Mouse (Mus musculus) thymus, adult 2 months (tissue): ENCODE data around the gene Aurkb. TPM values are rescaled to one million over a fixed set of nuclear protein-coding genes. Genes with fewer than 3 reads are reported as not detected.

Experiments
- DNase-seq: peaks from one replicate; pipeline ENCODE4 v3.0.0; 2021
- H3K27ac ChIP-seq: fragments of 200-500 bp; 2 replicates; pipeline ENCODE4 v1.5.1; 2012; ENCODE audit warnings: low read length, control low read depth; ENCODE audit not compliant: control insufficient read depth, insufficient read depth
- H3K27me3 ChIP-seq: fragments of 200-500 bp; 2 replicates; pipeline ENCODE4 v1.6.1; 2012; ENCODE audit warnings: mild to moderate bottlenecking, low read length, moderate library complexity, mixed read lengths; ENCODE audit not compliant: control insufficient read depth, insufficient read depth
- H3K36me3 ChIP-seq: fragments of 200-500 bp; 2 replicates; pipeline ENCODE4 v1.6.1; 2012; ENCODE audit warnings: mild to moderate bottlenecking, low read length, moderate library complexity; ENCODE audit not compliant: control insufficient read depth, insufficient read depth
- H3K4me1 ChIP-seq: fragments of 200-500 bp; replicated peaks from 2 replicates; pipeline ENCODE4 v1.6.1; 2012; ENCODE audit warnings: low read length; ENCODE audit not compliant: control insufficient read depth, insufficient read depth
- H3K4me3 ChIP-seq: fragments of 200-500 bp; 2 replicates; pipeline ENCODE4 v1.5.1; 2012; ENCODE audit warnings: mild to moderate bottlenecking, low read length, control low read depth, moderate library complexity; ENCODE audit not compliant: control insufficient read depth, insufficient read depth
- CTCF ChIP-seq: fragments of 200-500 bp; IDR thresholded peaks from 2 replicates; pipeline ENCODE4 v1.5.1; 2012; ENCODE audit warnings: mild to moderate bottlenecking, control low read depth, low read length, moderate library complexity, borderline replicate concordance; ENCODE audit not compliant: control insufficient read depth, poor library complexity, insufficient read depth; ENCODE audit errors: extremely low read depth
- POLR2A ChIP-seq: fragments of 200-500 bp; IDR thresholded peaks from 2 replicates; pipeline ENCODE4 v1.6.1; 2012; ENCODE audit warnings: mild to moderate bottlenecking, low read length, control low read depth, moderate library complexity; ENCODE audit not compliant: control insufficient read depth, poor library complexity, insufficient read depth; ENCODE audit errors: extremely low read depth
- WGBS: fragments of 180-500 bp; shearing (Covaris S2); methylation state at CpG from one replicate; pipeline ENCODE4 v1.1.7; 2018; 5-methylcytosine and 5-hydroxymethylcytosine counted together
- polyA plus RNA-seq: library from polyadenylated mRNA; depleted of rRNA; stranded (reverse); fragments of >200 nt; gene quantifications from 2 replicates; pipeline ENCODE4 v1.2.3, GENCODE M21; 2012

Aurkb gene
- polyA plus RNA-seq, 1 experiment, result 192 TPM

DNA sequence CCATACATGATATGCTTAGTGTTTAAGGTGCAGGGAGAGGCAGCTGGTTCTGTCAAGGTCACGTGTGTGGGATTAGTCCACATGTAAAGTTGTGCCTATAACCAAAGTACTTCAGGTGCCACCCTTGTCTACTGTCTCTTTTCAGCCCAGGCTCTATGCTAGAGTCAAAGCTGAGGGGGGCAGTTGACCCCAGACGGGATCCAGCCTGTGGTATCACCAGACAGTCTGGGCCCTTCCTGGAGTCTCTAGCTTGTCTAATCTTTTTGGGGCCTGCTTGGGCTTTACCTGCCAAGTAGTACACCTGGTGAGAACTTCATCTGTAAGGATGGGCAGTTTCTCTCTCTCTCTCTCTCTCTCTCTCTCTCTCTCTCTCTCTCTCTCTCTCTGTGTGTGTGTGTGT, 42.1 kb downstream of the Aurkb start:
- H3K36me3 ChIP-seq, result peaks cover 5% of the 10 kb centered on the region
- no peak for DNase-seq
- no peaks in the 10 kb centered on the region for H3K27me3 ChIP-seq
- WGBS, result 96% methylated on average over 2 of the region's 2 CpGs
- H3K4me3 ChIP-seq, result no peak overlapping the region
- H3K4me1 ChIP-seq, result peaks cover 14% of the 10 kb centered on the region
- H3K27ac ChIP-seq, result no peak overlapping the region
- TF ChIP-seq CTCF (no peak), POLR2A (no peak)

DNA sequence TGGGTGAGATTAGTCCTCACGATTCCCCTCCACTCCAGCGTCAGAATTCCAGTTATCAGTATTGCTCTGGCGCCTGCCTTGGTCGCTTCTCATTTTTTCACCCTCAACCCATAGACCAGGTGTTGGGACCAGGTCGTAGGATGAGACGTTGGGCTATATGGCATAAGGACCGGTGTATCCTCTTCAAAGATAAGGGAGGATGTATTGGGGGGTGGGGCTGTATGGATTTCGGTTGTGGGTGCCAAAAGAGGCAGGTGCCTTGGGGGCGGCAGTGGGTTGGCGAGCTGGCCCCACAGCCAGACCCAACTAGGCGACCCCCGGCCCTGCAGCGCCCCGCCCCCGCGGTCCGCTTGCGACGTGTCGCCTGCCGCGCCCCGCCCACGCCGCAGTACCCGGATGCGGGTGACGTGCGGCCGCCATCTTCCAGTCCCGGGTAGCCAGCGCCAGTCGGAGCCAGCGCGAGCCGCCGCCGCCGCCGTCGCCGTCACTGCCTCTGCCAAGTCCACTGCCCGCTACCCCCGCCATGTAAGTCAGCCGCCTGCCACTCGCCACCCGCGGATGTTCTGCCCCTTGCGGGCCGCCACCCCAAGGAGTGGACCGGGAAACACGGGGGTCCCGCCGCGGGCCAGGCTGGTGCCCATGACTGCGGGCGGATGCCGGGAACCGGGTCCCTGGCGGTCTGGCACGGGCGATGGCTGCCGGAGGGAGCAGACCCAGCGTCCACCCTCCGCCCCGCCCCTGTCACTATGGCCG, 42.8 kb downstream of the Aurkb start, which contains the start of gene Vamp2:
TSS of gene Vamp2 (plus strand) at position 388 of the 753 bp plus-strand sequence.
- peaks cover 5% of the 10 kb centered on the region for H3K36me3 ChIP-seq
- H3K4me1 ChIP-seq, result peaks cover 14% of the 10 kb centered on the region
- TF ChIP-seq CTCF, result 0 out of 2 replicates have a peak, but pooled peaks have one; percentile 20
- peak; percentile 85 for TF ChIP-seq POLR2A
- peak; percentile 89 for DNase-seq
- 2% methylated on average over 66 of the region's 67 CpGs for WGBS
- H3K4me3 ChIP-seq, result peak within 1 kb of the TSS; percentile 95
- H3K27me3 ChIP-seq, result no peaks in the 10 kb centered on the region
- H3K27ac ChIP-seq, result no peak within 1 kb of the TSS; the same call in none of the 2 replicates

DNA sequence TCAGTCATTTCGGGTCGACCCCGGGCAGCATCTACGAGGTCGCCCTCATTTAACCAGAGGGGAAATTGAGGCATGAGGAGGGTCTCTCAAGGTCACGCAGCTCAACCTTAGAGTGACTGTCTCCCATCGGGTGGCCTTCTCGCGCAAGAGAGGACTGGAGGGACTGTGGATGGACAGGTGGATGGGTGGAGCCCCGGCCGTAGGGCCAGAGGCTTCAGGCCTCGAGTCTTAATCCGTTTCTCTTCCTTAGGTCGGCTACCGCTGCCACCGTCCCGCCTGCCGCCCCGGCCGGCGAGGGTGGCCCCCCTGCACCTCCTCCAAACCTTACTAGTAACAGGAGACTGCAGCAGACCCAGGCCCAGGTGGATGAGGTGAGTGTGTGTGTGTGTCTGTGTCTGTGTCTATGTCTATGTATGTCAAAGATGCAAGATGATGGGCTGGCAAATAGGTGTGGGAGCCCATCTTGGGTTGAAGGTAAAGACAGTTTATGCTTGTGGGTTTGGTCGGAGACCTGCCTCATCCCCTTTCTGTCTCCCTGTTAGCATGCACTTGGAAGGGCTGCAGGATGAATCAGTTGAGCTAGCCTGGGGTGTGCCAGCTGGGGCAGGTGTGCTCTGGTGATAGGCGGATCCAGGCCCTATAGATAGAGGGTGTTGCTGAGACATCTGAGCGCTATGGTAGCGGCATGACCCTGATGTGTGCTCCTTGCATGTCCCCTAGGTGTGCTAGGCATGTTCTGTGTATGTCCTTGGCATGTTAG, 43.6 kb downstream of the Aurkb start:
- peaks cover 5% of the 10 kb centered on the region for H3K36me3 ChIP-seq
- TF ChIP-seq POLR2A, result no peak
- TF ChIP-seq CTCF, result no peak
- H3K27me3 ChIP-seq, result no peaks in the 10 kb centered on the region
- DNase-seq, result peak; percentile 38
- 10% methylated on average over 25 of the region's 25 CpGs for WGBS
- H3K4me1 ChIP-seq, result peaks cover 14% of the 10 kb centered on the region
- H3K4me3 ChIP-seq, result peak overlapping the region; percentile 95
- no peak overlapping the region; the same call in none of the 2 replicates for H3K27ac ChIP-seq

DNA sequence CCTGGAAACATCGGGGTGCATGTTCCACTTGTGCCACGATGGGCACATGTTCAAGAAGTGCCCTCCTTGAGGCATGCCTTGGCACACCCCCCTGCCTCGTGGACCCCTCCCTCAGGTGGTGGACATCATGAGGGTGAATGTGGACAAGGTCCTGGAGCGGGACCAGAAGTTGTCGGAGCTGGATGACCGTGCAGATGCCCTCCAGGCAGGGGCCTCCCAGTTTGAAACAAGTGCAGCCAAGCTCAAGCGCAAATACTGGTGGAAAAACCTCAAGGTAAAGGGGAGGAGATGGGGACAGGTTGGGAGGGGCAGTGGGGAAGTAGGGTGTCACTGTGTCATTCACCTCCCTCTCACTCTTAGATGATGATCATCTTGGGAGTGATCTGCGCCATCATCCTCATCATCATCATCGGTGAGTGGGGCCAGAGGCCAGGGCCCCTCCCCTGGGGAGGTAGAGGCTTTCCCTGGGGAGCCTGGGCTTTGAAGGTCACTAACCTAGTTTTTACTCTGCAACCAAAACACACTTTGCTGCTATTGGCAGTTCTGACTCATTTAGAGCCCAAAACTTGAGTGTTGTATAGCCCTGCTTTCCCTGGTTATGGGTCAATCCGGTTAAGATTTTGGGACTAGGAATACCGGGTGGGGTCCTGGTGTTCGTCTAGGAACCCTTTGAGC, 44.3 kb downstream of the Aurkb start:
- H3K27ac ChIP-seq, result no peak overlapping the region
- H3K36me3 ChIP-seq, result peaks cover 5% of the 10 kb centered on the region
- peaks cover 16% of the 10 kb centered on the region for H3K4me1 ChIP-seq
- TF ChIP-seq CTCF (no peak), POLR2A (no peak)
- H3K27me3 ChIP-seq, result no peaks in the 10 kb centered on the region
- WGBS, result 93% methylated on average over 12 of the region's 12 CpGs
- peak overlapping the region; percentile 95 for H3K4me3 ChIP-seq
- DNase-seq, result no peak

DNA sequence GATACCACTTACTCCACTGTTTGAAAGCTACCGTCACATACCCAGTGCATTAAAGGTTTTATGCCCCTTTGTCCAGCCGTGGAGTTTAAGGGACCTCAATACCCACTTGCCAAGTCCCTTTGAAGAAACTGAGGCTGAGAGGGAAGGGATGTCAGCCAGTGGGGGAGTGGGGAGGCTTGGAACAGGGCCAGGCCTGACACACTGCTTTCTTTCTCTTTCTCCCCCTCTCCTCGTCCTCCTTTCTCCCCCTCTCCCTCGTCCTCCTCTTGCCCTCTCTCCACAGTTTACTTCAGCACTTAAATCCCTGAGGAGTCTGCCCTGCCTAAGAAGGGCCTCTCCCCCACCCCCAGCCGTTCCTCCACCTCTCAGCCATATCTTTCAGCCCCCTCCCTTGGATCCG, 44.9 kb downstream of the Aurkb start:
- TF ChIP-seq CTCF, result no peak
- no peak for TF ChIP-seq POLR2A
- peaks cover 19% of the 10 kb centered on the region for H3K4me1 ChIP-seq
- H3K27ac ChIP-seq, result no peak overlapping the region
- peaks cover 5% of the 10 kb centered on the region for H3K36me3 ChIP-seq
- H3K4me3 ChIP-seq, result no peak overlapping the region
- no peak for DNase-seq
- H3K27me3 ChIP-seq, result no peaks in the 10 kb centered on the region
- WGBS, result 88% methylated on average over 6 of the region's 6 CpGs
